Mouse (Mus musculus): ENCODE measurements around the gene Bcl2l10. TPM values are rescaled to one million over a fixed set of nuclear protein-coding genes. Genes with fewer than 3 reads are reported as not detected.
"Not testable (repeated sequence)": the region's sequence is repeated elsewhere in the genome, so short reads cannot be mapped to it uniquely, and the experiment has no call there.

Bcl2l10 gene
- total RNA-seq, 2 experiments from 2014 or later = 0.25 TPM; not detected in 1

DNA sequence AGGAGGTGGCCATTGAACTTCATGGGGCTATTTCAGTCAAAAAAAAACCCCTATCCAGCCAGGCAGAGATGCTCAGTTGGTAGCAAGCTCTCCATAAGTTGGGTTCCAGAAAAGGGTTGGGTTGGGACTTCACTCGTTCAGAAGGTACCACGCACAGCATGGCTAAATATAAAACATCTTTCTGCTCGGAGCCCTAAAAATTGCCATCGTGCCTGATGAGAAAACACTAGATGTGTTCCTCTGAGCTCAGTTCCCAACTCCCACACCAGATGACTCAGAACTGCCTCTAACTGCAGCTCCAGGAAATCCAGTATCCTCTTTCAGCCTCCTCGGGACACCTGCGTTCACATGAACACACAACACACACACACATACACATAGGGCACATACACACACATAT is 9.5 kb upstream of the Bcl2l10 start:
- no peak for DNase-seq (ENCODE audit: low spot score in 2 of 2)

DNA sequence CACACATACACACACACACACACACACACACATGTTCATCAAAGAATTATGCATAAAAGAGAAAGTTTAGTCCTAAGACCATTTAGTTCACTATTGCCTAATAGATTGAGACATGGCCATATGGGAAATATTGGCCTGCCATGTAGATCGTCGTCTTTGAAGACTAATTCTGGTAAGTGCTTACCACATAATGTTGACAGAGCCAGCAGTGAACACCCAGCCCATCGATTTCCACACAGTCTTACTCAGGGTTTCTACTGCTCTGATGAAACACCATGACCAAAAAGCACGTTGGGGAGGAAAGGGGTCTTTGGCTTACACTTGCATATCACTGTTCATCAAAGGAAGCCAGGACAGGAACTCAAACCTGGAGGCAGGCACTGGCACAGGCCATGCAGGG is 5.1 kb upstream of the Bcl2l10 start:
- DNase-seq (ENCODE audit: low spot score in 2 of 2) = no peak

DNA sequence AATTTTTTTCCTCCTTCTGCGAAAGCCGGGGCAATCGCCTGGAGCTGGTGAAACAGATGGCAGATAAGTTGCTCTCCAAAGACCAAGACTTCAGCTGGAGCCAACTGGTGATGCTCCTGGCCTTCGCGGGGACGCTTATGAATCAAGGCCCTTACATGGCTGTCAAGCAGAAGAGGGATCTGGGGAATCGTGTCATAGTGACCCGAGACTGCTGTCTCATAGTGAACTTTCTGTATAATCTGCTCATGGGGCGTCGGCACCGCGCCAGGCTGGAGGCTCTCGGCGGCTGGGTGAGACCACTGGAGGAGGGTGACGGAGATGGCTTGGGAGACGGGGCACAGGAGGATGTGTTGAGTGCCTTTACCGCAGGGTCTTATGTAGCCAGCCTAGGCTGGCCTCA is 508 bp downstream of the Bcl2l10 start:
- no peak for DNase-seq (ENCODE audit: low spot score in 2 of 2)

DNA sequence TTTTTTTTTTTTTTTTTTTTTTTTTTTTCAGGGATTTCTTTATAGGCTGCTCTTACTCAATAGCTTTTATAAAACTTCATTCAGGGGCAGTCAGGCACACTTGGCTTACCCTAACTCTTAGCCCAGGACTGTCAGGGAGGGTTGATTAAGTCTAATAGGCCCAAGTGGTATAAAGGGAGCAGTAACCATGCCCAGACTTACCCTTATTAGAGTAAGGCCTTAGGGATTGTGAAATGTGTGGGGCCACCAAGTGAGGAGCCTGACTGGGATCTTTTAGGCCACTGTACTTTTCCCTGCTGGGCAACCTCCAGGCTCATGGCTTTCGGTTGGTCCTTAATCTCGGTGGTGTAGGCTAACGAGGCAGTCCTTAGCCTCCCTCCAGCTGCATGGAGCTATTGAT is 1.1 kb downstream of the Bcl2l10 start:
- no peak for DNase-seq (ENCODE audit: low spot score in 2 of 2)

DNA sequence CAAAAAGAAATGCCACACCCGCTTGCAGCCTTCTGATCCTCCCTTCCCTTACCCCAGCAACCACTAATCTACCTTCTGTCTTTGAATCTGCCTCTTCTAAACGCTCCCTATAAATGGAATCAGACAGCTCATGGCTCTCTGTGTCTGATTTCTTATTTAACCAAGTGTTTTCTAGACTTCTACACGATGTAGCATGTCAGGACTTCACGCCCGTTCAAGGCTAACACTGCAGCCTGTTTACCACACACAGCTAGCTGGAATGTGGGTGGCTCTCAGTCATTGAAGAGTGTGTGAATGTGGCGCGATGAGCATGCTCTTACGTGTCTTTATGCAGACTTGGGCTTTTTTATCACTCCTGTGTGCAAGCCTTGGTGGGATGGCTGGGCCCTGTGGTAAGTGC is 5.5 kb downstream of the Bcl2l10 start:
- no peak for DNase-seq (ENCODE audit: low spot score in 2 of 2)

DNA sequence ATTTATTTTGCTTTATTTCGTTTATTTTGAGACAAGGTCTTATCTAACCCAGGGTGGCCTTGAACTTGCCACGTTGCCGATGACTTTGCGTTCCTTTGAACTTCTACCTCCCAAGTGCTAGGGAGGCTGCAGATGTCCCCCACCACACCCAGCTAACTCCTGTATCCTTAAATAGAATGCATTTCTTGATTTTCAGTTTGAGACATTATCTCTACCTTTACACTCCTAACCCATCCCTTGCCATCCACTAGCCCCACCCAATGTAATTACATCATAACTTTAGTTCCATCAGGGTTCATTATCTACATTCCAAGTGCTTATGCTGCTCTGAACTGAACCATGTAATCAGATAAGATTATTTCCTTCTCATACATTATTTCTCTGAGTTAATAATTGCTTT is 8.2 kb downstream of the Bcl2l10 start:
- no peak for DNase-seq (ENCODE audit: low spot score in 2 of 2)

DNA sequence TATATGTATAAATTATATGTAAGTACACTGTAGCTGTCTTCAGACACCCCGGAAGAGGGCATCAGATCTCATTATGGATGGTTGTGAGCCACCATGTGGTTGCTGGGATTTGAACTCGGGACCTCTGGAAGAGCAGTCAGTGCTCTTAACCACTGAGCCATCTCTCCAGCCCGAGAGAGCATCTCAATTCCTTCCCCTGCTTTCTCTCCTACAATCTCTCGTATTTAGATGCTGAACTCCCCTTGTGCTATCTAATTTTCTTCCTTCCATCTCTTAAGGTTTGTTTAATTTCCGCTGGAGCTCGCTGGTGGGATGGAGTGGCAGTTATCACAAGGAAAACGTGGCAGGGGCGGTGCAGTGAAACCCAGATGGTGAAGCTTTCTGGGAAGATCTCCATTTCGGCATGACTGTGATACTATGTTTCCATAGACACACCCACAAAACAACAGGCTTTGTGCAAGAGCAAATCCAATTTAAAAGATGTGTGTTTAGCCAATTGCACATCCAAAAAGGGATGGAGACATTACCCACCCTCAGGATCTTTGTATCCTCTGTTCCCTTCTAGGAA is 9.6 kb downstream of the Bcl2l10 start:
- DNase-seq (ENCODE audit: low spot score in 2 of 2) = no peak

DNA sequence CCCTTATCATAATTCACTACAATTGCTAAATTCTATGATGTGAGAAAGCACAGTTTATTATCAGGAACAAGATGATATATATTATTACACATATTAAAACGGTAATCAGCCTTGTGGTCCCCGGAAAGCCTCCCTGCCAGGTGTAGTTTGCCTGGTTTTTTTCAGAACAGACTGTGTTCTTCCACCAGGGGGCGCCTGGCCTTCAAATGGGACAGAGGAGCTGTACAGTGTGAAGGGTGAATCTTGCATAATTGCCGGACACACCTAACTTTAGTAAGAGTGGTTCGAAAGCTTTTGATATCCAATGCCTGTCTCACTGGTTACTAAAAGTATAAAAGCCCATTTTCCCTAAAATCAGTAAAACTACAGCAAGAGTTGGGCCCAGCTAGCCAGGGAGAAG is 14.1 kb downstream of the Bcl2l10 start:
- DNase-seq (ENCODE audit: low spot score in 2 of 2) = peak; percentile 37 to 70

DNA sequence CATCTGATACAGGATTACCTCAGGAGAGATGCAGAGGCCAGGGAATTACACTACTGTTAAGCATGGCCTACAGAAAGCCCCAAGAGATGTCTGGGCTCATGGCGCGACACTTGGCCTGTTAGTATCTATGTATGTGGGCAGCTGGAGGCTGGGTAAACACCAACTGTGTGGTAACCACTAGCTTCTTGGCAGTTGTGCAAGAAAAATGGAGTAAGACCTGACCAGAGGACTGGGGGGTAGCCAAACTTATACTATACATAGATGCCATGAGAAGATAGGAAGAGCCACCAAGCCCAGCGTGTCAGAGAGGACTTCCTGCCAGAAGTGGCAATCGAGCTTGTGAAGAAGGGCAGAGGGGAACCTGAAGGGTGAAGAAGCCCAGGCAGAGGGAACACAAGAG is 14.6 kb downstream of the Bcl2l10 start:
- no peak for DNase-seq (ENCODE audit: low spot score in 2 of 2)

DNA sequence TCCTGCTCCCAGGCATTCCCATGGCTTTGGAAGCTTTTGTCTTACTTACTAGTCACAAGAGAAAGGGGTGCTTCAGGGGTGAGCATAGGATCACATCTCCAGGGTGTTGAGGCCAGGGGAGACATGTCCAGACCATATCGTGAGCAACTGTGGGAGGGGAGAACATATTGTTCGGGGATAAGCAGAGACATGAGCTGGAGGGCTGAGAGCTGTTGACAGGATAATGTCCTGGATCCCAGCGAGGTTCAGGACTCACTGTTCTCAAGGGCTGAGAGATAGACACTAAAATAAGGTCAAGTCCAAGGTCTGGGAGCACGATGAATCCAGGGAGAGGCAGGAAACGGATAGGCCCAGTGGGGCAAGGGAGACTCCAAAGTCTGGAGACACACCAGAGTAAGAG is 15.4 kb downstream of the Bcl2l10 start:
- DNase-seq (ENCODE audit: low spot score in 2 of 2) = no peak

DNA sequence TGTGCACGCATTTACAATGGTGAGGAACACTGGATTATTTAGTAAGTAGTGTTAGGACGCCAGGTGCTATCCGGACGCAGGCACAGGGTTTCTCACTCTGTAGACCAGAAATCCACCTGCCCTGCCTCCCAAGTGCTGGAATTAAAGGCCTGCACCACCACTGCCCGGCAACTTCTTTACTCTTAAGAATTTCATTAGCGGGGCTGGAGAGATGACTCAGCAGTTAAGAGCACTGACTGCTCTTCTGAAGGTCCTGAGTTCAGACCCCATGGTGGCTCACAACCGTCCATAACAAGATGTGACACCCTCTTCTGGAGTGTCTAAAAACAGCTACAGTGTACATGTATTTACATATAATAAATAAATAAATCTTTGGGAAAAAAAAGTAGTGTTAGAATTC is 16.1 kb downstream of the Bcl2l10 start:
- not testable (repeated sequence) for DNase-seq (ENCODE audit: low spot score in 2 of 2)

DNA sequence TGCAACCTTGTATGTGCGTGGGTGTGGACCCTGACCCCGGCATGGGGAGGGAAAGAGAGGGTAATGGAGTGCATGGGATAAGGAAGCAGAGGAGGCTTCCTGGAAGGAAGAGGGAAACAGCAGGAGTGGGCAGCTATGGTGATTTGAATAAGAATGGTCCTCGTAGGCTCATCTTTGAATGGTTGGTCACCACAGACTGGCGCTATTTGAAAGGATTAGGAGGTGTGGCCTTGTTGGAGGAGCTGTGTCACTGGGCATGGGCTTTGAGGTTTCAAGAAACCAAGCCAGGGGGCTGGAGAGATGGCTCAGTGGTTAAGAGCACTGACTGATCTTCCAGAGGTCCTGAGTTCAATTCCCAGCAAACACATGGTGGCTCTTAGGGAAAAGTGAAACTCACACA is 17.6 kb downstream of the Bcl2l10 start:
- DNase-seq (ENCODE audit: low spot score in 2 of 2) = no peak

DNA sequence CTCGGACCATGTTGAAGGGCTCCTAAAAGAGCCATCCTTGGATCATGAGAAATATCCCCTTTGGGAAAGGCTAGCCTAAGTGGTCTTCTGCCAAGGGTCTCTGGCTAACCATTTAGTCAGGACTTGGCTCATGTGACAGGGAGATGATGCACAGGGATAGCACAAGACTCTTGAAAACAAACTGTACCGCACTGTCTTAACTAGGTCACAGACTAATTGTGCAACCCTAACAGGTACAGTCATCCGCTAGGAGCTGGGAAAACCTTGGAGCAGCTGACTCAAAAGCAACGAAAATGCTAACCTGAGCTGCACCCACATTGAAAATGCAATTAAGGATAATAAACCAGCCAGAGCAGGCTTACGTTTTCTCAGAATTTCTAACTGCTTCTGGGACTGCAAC is 18.6 kb downstream of the Bcl2l10 start:
- no peak for DNase-seq (ENCODE audit: low spot score in 2 of 2)

DNA sequence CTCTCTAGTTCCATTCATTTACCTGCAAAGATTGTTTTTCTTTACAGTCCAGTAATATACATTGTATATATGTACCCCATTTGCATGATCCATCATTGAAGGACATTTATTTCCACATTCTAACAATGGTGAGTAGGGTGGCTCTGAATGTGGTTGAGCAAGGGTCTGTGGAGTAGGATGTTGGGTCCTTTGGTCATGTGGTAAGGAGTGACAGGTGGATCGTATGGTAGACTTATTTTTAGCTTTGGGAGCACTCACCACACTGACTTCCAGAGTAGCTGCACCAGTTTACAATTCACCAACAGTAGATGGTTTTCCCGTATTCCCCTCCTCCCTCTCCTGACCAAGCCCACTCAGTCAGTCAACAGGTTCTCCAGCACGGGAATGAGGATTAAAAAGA is 21.2 kb downstream of the Bcl2l10 start:
- no peak for DNase-seq (ENCODE audit: low spot score in 2 of 2)

DNA sequence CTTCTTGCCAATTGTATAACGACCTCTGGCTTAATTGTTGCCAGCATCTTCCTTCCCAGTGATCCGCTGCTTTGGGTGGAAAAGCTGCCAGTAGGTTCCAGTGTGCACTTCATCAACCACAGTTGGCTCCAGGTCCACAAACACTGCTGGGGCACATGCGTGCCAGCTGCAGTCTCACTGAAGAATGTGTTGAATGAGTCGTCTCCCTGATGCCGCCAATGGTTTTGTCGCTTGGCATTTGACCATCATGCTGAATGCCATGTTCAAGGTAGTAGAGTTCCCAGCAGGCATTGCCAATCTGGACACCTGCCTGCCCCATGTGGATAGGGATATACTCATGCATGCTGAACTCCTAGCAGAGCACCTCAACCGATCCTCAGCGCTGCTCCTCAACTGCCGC is 28.0 kb downstream of the Bcl2l10 start:
- DNase-seq (ENCODE audit: low spot score in 2 of 2) = no peak

DNA sequence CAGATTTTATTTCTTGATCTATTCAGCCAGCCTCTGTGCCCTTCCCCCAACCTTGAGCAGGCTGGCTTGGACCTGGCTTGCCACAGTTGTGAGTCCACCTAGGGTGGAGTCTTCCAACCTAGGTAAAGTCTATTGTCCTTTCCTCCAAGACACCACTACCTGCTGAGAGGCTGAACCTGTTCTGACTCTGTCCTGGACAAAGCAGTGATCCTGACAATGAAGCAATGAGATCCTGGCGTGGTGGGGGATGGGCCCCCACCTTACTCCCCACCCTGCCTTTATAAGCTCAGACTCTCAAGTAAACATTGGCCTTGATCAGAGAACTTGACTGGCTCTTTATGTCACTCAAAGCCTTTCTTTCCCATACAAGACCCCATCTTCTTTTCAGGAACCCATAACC is 28.9 kb downstream of the Bcl2l10 start:
- DNase-seq (ENCODE audit: low spot score in 2 of 2) = no peak

DNA sequence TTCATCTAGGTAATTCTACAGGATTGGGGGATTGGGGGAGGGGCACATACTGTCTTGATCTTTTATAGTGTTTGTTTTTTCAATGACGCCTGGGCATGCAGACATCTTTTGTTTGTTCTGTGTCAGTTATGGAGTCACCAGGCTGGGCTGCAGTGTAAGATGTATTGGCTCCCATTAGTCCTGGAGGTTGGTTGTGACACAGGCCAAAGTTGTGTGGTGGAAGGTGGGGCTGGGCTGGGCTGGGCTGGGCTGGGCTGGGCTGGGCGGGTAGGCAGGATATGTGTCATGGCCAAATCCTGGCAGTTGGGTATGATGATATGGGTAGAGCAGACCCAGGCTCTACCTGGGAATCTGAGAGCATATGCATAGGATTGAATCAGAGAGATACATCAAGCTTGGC is 31.2 kb downstream of the Bcl2l10 start:
- no peak for DNase-seq (ENCODE audit: low spot score in 2 of 2)

DNA sequence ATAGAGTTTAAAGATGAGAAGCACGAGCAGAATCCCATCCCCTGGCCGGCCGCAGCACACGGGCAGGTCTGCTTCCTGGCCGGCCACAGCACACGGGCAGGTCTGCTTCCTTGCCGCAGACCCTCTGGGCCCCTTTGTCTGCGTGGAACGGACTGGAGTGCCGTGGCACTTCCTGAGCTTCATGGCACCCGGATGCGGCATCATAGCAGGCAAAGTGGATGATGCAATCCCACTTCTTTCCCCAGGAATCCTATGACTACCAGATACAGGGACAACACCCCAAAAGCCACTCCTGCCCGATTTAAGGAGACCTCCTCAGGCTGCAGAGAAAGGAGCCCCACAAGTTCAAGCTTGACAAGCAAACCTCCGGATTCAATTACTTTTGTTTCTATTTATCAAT is 35.3 kb downstream of the Bcl2l10 start:
- DNase-seq (ENCODE audit: low spot score in 2 of 2) = no peak

DNA sequence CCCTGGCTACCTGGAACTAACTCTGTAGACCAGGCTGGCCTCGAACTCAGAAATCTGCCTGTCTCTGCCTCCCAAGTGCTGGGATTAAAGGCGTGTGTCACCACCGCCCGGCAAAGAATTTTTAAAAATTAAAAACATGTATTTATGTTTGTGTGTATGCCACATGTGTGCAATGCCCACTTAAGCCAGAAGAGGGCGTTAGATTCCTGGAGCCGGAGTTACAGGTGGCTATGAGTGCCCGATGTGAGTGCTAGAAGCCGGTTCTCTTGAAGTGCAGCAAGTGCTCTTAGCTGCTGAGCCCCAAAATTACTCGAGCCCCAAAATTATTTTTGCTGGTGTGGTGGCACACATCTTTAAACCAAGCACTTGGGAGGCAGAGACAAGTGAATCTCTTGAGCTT is 36.2 kb downstream of the Bcl2l10 start:
- DNase-seq (ENCODE audit: low spot score in 2 of 2) = no peak

DNA sequence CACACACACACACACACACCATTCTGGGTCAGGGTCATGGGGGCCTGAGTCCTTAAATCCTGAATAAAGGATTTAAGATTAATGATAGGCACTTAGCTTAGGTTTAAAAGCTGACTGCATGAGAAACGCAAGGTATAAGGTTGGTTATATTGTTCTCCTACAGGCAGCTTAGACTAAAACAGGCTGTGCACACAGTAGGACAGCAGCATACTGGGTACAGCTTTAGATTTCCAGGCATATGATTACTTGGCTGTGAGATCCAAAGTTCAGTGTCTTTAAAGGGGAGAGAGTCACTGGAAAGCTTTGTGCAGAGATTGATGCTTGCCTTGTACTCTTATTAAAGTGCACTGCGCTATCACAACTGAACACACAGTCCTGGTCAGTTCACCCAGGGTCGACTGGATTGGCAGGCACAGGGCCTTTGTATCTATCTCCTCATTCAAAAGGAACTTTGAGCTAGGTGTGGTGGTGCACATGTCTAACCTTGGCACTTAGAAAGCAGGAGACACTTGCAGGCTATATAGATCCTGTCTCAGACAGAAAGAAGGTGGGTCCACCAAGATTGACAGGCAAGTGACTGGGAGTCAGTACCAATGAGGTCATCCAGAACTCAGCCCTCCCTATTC is 36.9 kb downstream of the Bcl2l10 start:
- no peak for DNase-seq (ENCODE audit: low spot score in 2 of 2)

DNA sequence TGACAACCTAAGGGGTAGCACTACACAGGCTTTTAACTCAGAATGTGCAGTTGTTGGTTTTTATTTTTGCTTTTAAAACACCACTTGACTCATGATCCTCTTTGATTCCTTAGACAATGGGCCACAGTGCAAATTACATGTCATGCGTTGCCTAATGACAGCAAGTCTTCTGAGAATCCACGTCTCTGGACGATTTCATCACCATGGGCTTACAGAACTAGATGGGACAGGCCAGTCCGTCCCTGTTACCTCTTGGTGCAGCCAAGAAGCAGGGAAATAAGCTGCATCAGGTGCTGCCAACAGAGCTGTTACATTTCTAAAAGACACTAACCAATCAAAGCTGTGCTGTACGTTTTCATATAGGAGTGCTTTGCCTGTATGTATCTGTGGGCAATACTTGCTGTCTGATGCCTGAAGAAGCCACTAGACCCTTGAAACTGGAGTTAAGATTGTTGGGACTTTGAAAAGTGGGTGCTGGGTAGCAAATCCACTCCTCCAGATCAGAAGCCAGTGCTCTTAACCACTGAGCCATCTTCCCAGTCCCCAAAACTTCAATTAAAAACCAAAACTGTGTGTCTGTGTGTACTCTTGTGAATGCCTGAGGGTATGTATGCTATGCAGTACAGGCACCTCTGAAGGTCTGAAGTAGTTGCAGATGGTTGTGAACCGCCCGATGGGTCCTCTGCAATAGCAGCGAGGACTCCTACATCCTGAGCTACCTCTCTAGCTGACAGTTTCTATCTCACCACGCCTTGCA is 37.8 kb downstream of the Bcl2l10 start:
- no peak for DNase-seq (ENCODE audit: low spot score in 2 of 2)

DNA sequence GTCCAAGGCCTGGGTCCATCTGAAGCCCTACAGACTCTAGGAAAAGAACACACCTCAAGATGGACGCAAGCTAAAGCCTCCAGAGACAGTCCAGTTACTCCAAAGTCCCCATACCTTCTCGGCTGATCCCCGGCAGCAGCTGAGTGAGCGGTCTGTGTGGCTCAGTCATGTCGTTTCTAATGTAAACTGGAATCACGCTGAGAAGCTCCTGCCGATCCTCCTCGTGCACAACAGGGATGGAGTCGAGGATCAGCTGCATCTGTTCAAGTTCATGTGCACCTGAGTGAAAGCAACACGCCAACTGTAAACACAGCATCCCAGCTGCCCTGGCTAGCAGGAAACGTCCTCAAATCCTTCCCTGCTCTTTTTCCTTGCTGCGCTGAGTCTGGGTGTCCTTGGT is 45.7 kb downstream of the Bcl2l10 start:
- DNase-seq (ENCODE audit: low spot score in 2 of 2) = no peak

DNA sequence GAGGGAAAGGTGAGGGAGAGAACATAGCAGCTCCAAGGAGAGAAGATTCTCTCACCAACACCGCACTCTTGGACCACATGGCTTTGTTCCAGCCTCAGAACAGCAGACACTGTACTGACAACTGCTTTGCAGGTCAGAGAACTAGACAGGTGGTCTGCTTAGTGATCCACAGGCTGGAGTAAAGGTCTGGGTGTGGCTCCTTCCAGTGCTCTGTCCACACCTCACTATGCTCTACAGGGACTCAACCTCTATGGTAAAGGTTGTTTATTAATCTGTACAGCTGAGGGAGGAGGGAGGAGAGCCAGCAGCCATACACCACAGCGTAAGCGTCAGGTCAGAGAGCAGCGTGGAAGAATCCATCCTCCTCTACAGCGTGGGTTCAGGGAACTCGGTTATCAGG is 48.4 kb downstream of the Bcl2l10 start:
- no peak for DNase-seq (ENCODE audit: low spot score in 2 of 2)
